21 mouse cellular contexts compared by ENCODE assay signal in the genomic region with DNA sequence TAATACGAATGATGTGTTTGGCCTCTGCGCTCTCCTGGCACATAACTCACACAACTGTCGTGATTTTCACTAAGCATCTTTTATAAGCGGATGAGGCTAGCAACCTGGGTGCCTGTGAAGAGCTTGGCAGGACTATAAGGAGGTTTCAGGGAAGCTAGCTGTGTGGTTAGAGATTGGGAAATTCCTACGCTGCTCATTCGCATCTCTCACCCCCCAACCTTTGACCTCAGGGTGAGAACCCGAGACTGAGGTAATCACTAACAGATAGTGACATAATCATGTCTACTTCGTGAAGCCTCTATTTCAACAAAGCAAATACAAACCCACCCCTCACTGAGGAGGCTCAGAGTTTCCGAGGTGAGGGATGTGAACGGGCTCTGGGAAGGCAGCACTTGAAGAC. TPM values are rescaled to one million over a fixed set of nuclear protein-coding genes. Genes with fewer than 3 reads are reported as not detected.
"Had no signal": no experiment of that assay in that cellular context is flagged by ENCODE, and none has a peak within 500 bp of the region (broad histone marks: within the 10 kb centered on the region; RNA-seq: fewer than 3 reads in every experiment).

No protein-coding gene starts in this region.

- H3K27ac ChIP-seq: midbrain, embryonic 10.5 days; midbrain, embryonic 12.5 days; neural tube, embryonic 13.5 days; neural tube, embryonic 15.5 days had no signal

- H3K4me2 ChIP-seq: lung, embryonic 14.5 days; midbrain, embryonic 12.5 days; neural tube, embryonic 13.5 days; neural tube, embryonic 15.5 days had no signal

- H3K4me1 ChIP-seq: midbrain, embryonic 10.5 days; midbrain, embryonic 12.5 days; neural tube, embryonic 13.5 days; neural tube, embryonic 15.5 days had no signal

- H3K4me3 ChIP-seq: midbrain, embryonic 10.5 days; midbrain, embryonic 12.5 days; myocyte; neural tube, embryonic 13.5 days; neural tube, embryonic 15.5 days had no signal

- H3K9ac ChIP-seq: lung, embryonic 14.5 days; midbrain, embryonic 12.5 days; neural tube, embryonic 13.5 days; neural tube, embryonic 15.5 days had no signal

- H3K36me3 ChIP-seq: midbrain, embryonic 10.5 days; midbrain, embryonic 12.5 days; neural tube, embryonic 13.5 days; neural tube, embryonic 15.5 days had no signal

- ATAC-seq: midbrain, embryonic 16.5 days had no signal

- H3K9me3 ChIP-seq: midbrain, embryonic 10.5 days; midbrain, embryonic 12.5 days; neural tube, embryonic 13.5 days; neural tube, embryonic 15.5 days had no signal

- DNase-seq: lung, adult 18-20 months; lung, embryonic 14.5 days; lung, postnatal 10 days; lung, postnatal 4 days; midbrain, embryonic 14.5 days; retina, postnatal 1 day; right cerebral cortex, adult 18-20 months; right cerebral cortex, postnatal 25 days; right cerebral cortex, postnatal 4 days; spleen, adult 18-20 months; thymus, adult 18-20 months; thymus, postnatal 14 days; thymus, postnatal 36 days had no signal

RNA-seq across cellular contexts. Expression of gene Unc45b, which starts 10.4 kb away (rescaled TPM):
- total RNA-seq: megakaryocyte, adult 5-6 weeks; megakaryocyte-erythroid progenitor cell, adult 5-6 weeks had no signal

RNA-seq across cellular contexts. Expression of gene Fndc8, which starts 28.8 kb away (rescaled TPM):
- total RNA-seq: megakaryocyte, adult 5-6 weeks; megakaryocyte-erythroid progenitor cell, adult 5-6 weeks had no signal
- polyA plus RNA-seq: lung, embryonic 14.5 days had no signal
